Comparison of ENCODE assay signal across 8 mouse cellular contexts in the genomic region with DNA sequence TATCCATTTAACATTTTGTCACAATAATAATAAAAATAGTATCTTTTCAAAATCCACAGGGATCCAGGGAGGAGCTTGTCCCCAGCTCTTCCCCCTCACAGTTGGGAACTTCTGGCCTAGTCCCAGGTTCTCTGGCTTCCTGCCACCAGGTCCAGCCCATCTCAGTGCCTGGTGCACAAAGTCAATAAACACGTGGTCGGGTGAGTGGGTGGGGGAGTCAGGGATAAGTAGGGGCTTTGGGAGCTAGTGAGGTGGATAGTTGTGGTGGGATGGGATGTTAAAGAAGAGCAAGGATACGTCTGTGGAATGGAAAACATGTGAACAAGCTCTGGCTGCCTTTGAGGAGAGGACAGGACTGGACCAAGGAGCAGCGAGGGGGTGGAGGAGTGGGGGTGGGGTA. TPM values are rescaled to one million over a fixed set of nuclear protein-coding genes. Genes with fewer than 3 reads are reported as not detected.
DNase-seq lines count a peak whose midpoint lies in the region; ATAC-seq and TF ChIP-seq lines count a peak whose summit lies in the region.

No protein-coding gene starts in this region.

- H3K9me3 ChIP-seq in hindbrain, postnatal 0 days (ENCODE audit: low read length) = no peaks in the 10 kb centered on the region
- H3K9me3 ChIP-seq in hindbrain, embryonic 16.5 days (ENCODE audit: control insufficient read depth, low read length) = no peaks in the 10 kb centered on the region
- H3K9me3 ChIP-seq in heart, embryonic 12.5 days (replicated peaks) = no peaks in the 10 kb centered on the region
- H3K9me3 ChIP-seq in midbrain, embryonic 14.5 days (ENCODE audit: control insufficient read depth, low read length) = no peaks in the 10 kb centered on the region

- H3K9ac ChIP-seq in hindbrain, postnatal 0 days (replicated peaks; ENCODE audit: low read length) = no peak overlapping the region
- H3K9ac ChIP-seq in hindbrain, embryonic 16.5 days (ENCODE audit: low read depth, low read length) = no peak overlapping the region
- peak overlapping the region; percentile 29; the same call in 1 of the 2 replicates for H3K9ac ChIP-seq in heart, embryonic 12.5 days
- no peak overlapping the region for H3K9ac ChIP-seq in midbrain, embryonic 14.5 days (replicated peaks; ENCODE audit: low read length)

- peak overlapping the region; percentile 79; the same call in 1 of the 2 replicates for H3K27ac ChIP-seq in hindbrain, postnatal 0 days
- no peak overlapping the region; the same call in 1 of the 2 replicates for H3K27ac ChIP-seq in hindbrain, embryonic 16.5 days (ENCODE audit: low read depth, low read length)
- no peak overlapping the region for H3K27ac ChIP-seq in heart, embryonic 12.5 days (ENCODE audit: poor library complexity, severe bottlenecking)
- H3K27ac ChIP-seq in midbrain, embryonic 14.5 days (replicated peaks; ENCODE audit: low read depth, low read length) = no peak overlapping the region

- peak; percentile 61 for DNase-seq in hindbrain, postnatal 0 days (ENCODE audit: low spot score)
- DNase-seq in cerebellum, adult 11-12 months = peak; percentile 79
- DNase-seq in kidney, postnatal 36 days = peak; percentile 84 to 93
- DNase-seq in midbrain, embryonic 14.5 days = peak; percentile 50
- DNase-seq in right cerebral cortex, adult 18-20 months = no peak
- no peak for DNase-seq in B cell, adult 2 months

- no peak overlapping the region for H3K4me3 ChIP-seq in hindbrain, postnatal 0 days (ENCODE audit: low read length)
- H3K4me3 ChIP-seq in hindbrain, embryonic 16.5 days (ENCODE audit: low read length) = no peak overlapping the region
- no peak overlapping the region for H3K4me3 ChIP-seq in heart, embryonic 12.5 days
- no peak overlapping the region for H3K4me3 ChIP-seq in midbrain, embryonic 14.5 days (replicated peaks; ENCODE audit: low read depth, low read length)

- H3K4me2 ChIP-seq in hindbrain, postnatal 0 days (ENCODE audit: low read depth, low read length) = no peak overlapping the region
- H3K4me2 ChIP-seq in hindbrain, embryonic 16.5 days (ENCODE audit: low read length) = no peak overlapping the region
- no peak overlapping the region for H3K4me2 ChIP-seq in heart, embryonic 12.5 days
- H3K4me2 ChIP-seq in midbrain, embryonic 14.5 days (ENCODE audit: low read length) = no peak overlapping the region

- no peaks in the 10 kb centered on the region for H3K36me3 ChIP-seq in hindbrain, postnatal 0 days (ENCODE audit: insufficient read depth, low read length)
- no peaks in the 10 kb centered on the region for H3K36me3 ChIP-seq in hindbrain, embryonic 16.5 days (ENCODE audit: control insufficient read depth, insufficient read depth, low read length)
- no peaks in the 10 kb centered on the region for H3K36me3 ChIP-seq in heart, embryonic 12.5 days
- no peaks in the 10 kb centered on the region for H3K36me3 ChIP-seq in midbrain, embryonic 14.5 days (ENCODE audit: control insufficient read depth, insufficient read depth, low read length)

- TF ChIP-seq CTCF in hindbrain, postnatal 0 days (IDR thresholded peaks at IDR 0.05; ENCODE audit: low read depth) = no peak

- ATAC-seq in hindbrain, postnatal 0 days = no peak
- no peak for ATAC-seq in hindbrain, embryonic 16.5 days
- ATAC-seq in heart, embryonic 12.5 days (ENCODE audit: insufficient number of reproducible peaks, low FRiP score) = no peak
- no peak for ATAC-seq in midbrain, embryonic 14.5 days (ENCODE audit: low FRiP score, low TSS enrichment)

- H3K27me3 ChIP-seq in hindbrain, postnatal 0 days (ENCODE audit: insufficient read depth, low read length) = no peaks in the 10 kb centered on the region
- no peaks in the 10 kb centered on the region for H3K27me3 ChIP-seq in hindbrain, embryonic 16.5 days (replicated peaks; ENCODE audit: control insufficient read depth, insufficient read depth, low read length)
- no peaks in the 10 kb centered on the region for H3K27me3 ChIP-seq in heart, embryonic 12.5 days (replicated peaks)
- H3K27me3 ChIP-seq in midbrain, embryonic 14.5 days (ENCODE audit: control insufficient read depth, insufficient read depth, low read length) = no peaks in the 10 kb centered on the region

- peaks cover 18% of the 10 kb centered on the region; the same call in 1 of the 2 replicates for H3K4me1 ChIP-seq in hindbrain, postnatal 0 days (ENCODE audit: insufficient read depth, low read length)
- peaks cover 15% of the 10 kb centered on the region for H3K4me1 ChIP-seq in hindbrain, embryonic 16.5 days (ENCODE audit: control insufficient read depth, insufficient read depth, low read depth, low read length)
- H3K4me1 ChIP-seq in heart, embryonic 12.5 days (replicated peaks) = peaks cover 29% of the 10 kb centered on the region
- peaks cover 7% of the 10 kb centered on the region for H3K4me1 ChIP-seq in midbrain, embryonic 14.5 days (ENCODE audit: control insufficient read depth, insufficient read depth, low read length)

- 14% methylated on average over 4 of the region's 4 CpGs for WGBS in hindbrain, postnatal 0 days
- 18% methylated on average over 4 of the region's 4 CpGs for WGBS in hindbrain, embryonic 16.5 days
- 11% methylated on average over 4 of the region's 4 CpGs for WGBS in heart, embryonic 12.5 days
- 20% methylated on average over 4 of the region's 4 CpGs for WGBS in midbrain, embryonic 14.5 days

RNA-seq across cellular contexts. Expression of a gene that starts 0.8 kb away (rescaled TPM):
- total RNA-seq in hindbrain, postnatal 0 days (2014; rRNA removed) = 0.14 and 1.8 TPM in 2 replicates
- 0.76 and 0.98 TPM in 2 replicates for polyA plus RNA-seq in hindbrain, postnatal 0 days (2015; fragmentation: Nextera tagmentation; extraction: Ambion mirVana)
- 0.53 and 0.77 TPM in 2 replicates for polyA plus RNA-seq in hindbrain, embryonic 16.5 days (2015; fragmentation: Nextera tagmentation; extraction: Ambion mirVana)
- polyA plus RNA-seq in heart, embryonic 12.5 days (2016; fragmentation: Nextera tagmentation; extraction: Ambion mirVana) = 0.28 and 0.47 TPM in 2 replicates
- polyA plus RNA-seq in midbrain, embryonic 14.5 days (2014; fragmentation: Nextera tagmentation; extraction: Ambion mirVana) = 0.16 and 0.25 TPM in 2 replicates

RNA-seq across cellular contexts. Expression of a gene that starts 4.5 kb away (rescaled TPM):
- total RNA-seq in hindbrain, postnatal 0 days (2014; rRNA removed) = 68.6 and 90.4 TPM in 2 replicates
- 69.2 and 69.3 TPM in 2 replicates for polyA plus RNA-seq in hindbrain, postnatal 0 days (2015; fragmentation: Nextera tagmentation; extraction: Ambion mirVana)
- 89.8 and 104 TPM in 2 replicates for polyA plus RNA-seq in hindbrain, embryonic 16.5 days (2015; fragmentation: Nextera tagmentation; extraction: Ambion mirVana)
- 74.3 and 83.0 TPM in 2 replicates for polyA plus RNA-seq in heart, embryonic 12.5 days (2016; fragmentation: Nextera tagmentation; extraction: Ambion mirVana)
- polyA plus RNA-seq in midbrain, embryonic 14.5 days (2014; fragmentation: Nextera tagmentation; extraction: Ambion mirVana) = 93.3 and 103 TPM in 2 replicates

RNA-seq across cellular contexts. Expression of a gene that starts 9.3 kb away (rescaled TPM):
- 3.1 and 7.1 TPM in 2 replicates for total RNA-seq in hindbrain, postnatal 0 days (2014; rRNA removed)
- 5.0 and 6.0 TPM in 2 replicates for polyA plus RNA-seq in hindbrain, postnatal 0 days (2015; fragmentation: Nextera tagmentation; extraction: Ambion mirVana)
- 4.4 and 5.6 TPM in 2 replicates for polyA plus RNA-seq in hindbrain, embryonic 16.5 days (2015; fragmentation: Nextera tagmentation; extraction: Ambion mirVana)
- polyA plus RNA-seq in heart, embryonic 12.5 days (2016; fragmentation: Nextera tagmentation; extraction: Ambion mirVana) = 5.6 and 6.9 TPM in 2 replicates
- 1.6 and 3.0 TPM in 2 replicates for polyA plus RNA-seq in midbrain, embryonic 14.5 days (2014; fragmentation: Nextera tagmentation; extraction: Ambion mirVana)

RNA-seq across cellular contexts. Expression of a gene that starts 9.5 kb away (rescaled TPM):
- total RNA-seq in hindbrain, postnatal 0 days (2014; rRNA removed) = 0.94 and 4.6 TPM in 2 replicates
- polyA plus RNA-seq in hindbrain, postnatal 0 days (2015; fragmentation: Nextera tagmentation; extraction: Ambion mirVana) = 2.0 and 2.8 TPM in 2 replicates
- 1.6 and 2.0 TPM in 2 replicates for polyA plus RNA-seq in hindbrain, embryonic 16.5 days (2015; fragmentation: Nextera tagmentation; extraction: Ambion mirVana)
- 1.5 and 3.3 TPM in 2 replicates for polyA plus RNA-seq in heart, embryonic 12.5 days (2016; fragmentation: Nextera tagmentation; extraction: Ambion mirVana)
- 0.51 and 1.1 TPM in 2 replicates for polyA plus RNA-seq in midbrain, embryonic 14.5 days (2014; fragmentation: Nextera tagmentation; extraction: Ambion mirVana)

RNA-seq across cellular contexts. Expression of a gene that starts 14.2 kb away (rescaled TPM):
- 696 and 745 TPM in 2 replicates for total RNA-seq in hindbrain, postnatal 0 days (2014; rRNA removed)
- 427 and 463 TPM in 2 replicates for polyA plus RNA-seq in hindbrain, postnatal 0 days (2015; fragmentation: Nextera tagmentation; extraction: Ambion mirVana)
- 382 and 471 TPM in 2 replicates for polyA plus RNA-seq in hindbrain, embryonic 16.5 days (2015; fragmentation: Nextera tagmentation; extraction: Ambion mirVana)
- polyA plus RNA-seq in heart, embryonic 12.5 days (2016; fragmentation: Nextera tagmentation; extraction: Ambion mirVana) = 404 and 420 TPM in 2 replicates
- polyA plus RNA-seq in midbrain, embryonic 14.5 days (2014; fragmentation: Nextera tagmentation; extraction: Ambion mirVana) = 707 and 863 TPM in 2 replicates

Comparison
In these comparisons a context has a peak if more than half of its experiments do, and no peak if none do; other contexts are left out.
1. DNase-seq: peak in hindbrain, postnatal 0 days (single experiment), cerebellum, adult 11-12 months (single experiment), kidney, postnatal 36 days (2 of 2) and midbrain, embryonic 14.5 days (single experiment); none in right cerebral cortex, adult 18-20 months (single experiment) and B cell, adult 2 months (0 of 2).